Mouse (Mus musculus) inflammation-experienced regulatory T-cells, adult 6 months (primary cell): ENCODE measurements around the gene Nlrc5. TPM values are rescaled to one million over a fixed set of nuclear protein-coding genes. Genes with fewer than 3 reads are reported as not detected.
"Not testable (repeated sequence)": the region's sequence is repeated elsewhere in the genome, so short reads cannot be mapped to it uniquely, and the experiment has no call there.

ENCODE experiments used
- ATAC-seq: one replicate; pipeline ENCODE4 v1.8.0; 2017
- polyA plus RNA-seq, 3 experiments: library from polyadenylated mRNA; unstranded; fragments of 100-300 nt; shearing (Covaris generic); gene quantifications; one replicate each; pipeline ENCODE4 v1.2.1; 2017

The Nlrc5 gene
- 100 to 1,000 TPM; 122 to 208 (median 189) TPM for polyA plus RNA-seq

DNA sequence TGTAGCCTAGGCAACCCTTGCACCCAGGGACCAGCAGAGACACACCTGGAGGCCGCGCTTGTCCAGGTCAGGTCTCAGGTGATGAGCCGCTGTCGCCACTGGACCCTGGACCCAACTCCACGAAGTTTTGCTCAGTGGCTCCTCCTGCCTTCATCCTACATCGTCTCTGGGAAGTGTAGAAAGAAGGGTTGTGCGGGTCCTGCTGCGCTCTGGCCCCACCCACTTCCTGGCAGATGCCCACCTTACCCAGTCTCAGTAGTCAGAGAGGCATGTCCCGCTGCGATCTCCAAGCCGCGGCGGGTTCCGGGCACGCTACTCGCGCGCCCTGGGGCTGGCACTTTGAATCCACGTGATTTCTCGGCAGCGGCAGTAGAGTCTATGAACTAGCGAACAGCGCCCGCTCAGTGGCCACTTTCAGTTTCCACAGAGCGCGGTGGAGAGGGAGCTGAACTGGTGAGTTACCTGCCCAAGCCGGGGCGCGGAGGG lies at the start of gene Nlrc5:
TSS of gene Nlrc5 (plus strand) at position 376 of the 486 bp plus-strand sequence.
- peak; percentile 89 for ATAC-seq

DNA sequence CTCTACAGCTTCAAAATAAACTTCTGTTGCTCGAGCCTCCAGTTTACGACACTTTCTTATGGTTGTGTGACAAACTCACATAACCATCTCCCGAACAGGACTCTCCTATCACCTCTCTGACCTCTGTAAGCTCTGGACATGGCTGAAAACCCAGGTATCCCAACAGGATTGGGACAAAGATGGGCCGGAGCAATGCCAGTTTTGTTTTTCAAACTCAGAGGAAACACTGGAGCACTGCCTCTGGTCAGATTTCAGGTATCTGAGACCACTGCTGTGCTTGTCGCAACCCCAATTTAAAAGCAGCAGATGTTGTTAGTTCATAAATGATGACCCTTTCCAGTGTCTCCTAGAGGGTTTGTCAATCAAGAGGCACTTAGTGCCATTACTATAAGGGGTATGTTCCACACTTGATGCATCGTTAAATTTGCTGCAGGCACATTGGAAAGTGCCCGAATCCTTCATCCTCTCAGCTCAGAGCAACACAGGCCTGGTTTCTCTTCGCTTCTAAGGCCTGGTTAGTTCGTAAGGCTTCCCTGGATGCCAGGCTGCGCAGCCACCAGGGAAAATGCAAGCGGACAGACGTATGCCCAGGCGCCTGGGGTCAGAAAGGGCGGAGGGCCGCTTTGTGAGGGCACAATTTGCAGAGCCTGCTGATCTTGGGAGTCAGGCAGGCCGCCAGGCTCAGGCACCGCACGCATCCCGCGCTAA lies 48.5 kb upstream of the Nlrc5 start:
- ATAC-seq: peak; percentile 22

DNA sequence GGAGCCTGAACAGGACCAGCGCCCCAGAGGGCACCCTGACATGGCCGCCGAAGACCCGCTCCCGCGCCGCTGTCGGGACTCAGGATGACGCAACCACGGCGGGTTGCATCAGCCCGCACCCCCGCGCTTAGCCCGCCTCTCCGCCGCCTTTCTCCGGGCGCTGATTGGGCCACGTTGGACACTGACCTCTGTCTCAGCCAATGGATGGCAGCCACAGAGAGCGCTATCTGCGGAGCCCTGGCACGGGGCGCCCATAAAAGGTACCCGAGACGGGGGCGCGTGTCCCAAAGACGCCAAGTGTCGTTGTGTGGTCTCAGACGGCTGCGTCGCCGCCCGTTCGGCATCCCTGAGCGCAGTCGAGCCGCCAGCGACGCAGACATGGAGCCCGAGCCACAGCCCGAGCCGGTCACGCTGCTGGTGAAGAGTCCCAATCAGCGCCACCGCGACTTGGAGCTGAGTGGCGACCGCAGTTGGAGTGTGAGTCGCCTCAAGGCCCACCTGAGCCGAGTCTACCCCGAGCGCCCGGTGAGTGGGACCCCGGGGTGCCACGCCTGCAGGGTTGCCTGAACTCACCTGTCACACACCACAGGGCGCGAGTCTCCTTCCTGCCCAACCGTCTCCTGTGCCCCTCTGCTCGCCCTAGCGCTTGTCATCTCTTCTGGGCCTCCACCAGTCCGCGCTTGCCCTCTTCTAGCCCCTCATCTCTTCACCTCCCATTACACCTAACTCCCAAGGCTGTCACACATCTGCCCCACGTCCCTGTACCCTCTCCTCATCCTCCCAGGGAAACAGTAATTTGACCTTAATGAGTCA lies 47.7 kb upstream of the Nlrc5 start, which contains the start of gene Herpud1:
TSS of gene Herpud1 (plus strand) at position 225 of the 813 bp plus-strand sequence.
- peak; percentile 96 for ATAC-seq

DNA sequence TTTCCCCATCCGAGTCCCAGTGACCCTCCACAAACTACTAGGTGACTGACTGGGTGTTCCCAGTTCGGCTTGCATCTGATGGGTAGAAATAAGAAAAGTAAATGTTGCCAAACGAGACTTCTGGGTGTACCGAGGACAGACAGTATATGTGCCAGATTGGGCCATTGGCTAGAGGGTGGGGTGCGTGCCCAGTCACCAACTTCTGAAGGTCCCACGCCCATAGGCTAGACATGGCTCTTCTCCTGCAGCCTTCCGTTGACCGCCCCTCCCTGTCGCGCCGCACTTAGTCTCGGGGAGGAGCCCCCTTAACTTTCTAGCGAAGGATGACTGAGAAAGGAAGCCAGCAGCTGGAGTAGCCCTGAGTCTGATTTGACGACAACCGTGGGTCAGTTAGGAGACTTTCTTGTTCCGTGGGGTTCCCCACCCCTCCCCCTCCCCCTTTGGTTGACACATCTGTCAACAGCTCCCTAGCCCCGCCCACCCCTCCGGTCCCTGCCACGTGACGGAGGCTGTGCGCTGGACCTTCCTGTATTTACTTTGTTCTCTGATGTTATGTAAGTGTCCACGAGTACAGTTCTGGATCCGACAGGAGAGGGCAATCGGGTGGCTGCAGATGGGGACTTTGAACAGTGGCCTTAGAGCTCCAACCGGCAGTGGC lies 47.0 kb upstream of the Nlrc5 start:
- ATAC-seq: peak; percentile 0

DNA sequence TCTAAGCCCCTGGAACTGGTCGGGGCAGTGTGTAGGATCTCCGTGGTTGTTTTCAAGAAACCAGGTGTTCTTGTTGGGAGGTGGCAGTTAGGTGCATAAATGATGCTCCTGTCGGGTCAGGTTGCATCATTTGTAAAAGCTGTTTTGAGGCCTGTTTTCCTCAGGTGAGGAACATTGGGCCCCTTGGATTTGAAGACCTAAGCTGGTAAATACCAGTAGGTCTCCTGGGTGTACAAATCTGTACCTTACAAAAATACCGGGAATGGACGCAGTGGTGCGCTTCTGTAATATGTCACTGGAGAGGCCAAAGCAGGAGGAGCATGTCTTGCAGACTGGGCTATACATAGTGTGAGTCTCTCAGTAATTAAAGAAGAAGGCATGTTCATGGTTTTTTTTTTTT lies 46.4 kb upstream of the Nlrc5 start:
- no peak for ATAC-seq

DNA sequence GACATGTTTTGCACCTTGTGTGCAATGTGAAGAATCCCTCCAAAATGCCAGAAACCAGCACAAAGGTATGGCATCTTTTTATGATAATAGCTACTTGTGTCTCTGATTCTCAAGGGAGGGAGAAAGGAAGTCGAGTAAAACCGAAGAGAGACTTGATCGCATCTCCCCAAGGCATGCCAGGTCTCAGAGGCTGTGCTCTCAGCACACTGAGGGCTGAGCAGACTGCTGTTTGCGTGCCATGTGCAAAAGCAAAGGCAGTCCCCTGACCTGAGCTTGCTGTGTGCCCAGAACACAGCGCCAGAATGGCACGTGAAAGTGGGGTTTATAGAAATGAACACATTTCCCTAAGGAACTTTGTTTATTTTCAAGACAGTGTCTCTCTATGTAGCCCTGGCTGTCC lies 44.6 kb upstream of the Nlrc5 start:
- ATAC-seq: no peak

DNA sequence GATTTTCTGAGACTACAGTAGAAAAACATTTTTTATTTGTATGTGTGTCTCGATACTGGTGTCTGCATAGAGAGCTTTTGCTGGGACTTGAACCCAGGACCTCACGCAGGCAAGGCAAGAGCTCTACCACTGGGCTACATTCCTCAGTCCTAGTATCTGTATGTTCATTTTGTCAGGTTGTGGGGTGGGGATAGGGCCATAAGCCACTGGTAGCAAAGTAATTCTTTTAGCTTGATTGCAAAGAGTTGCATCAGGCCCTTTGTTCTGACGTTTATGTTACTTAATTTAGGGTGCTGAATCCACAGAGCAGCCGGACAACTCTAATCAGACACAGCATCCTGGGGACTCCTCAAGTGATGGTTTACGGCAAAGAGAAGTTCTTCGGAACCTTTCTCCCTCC lies 43.7 kb upstream of the Nlrc5 start:
- no peak for ATAC-seq

DNA sequence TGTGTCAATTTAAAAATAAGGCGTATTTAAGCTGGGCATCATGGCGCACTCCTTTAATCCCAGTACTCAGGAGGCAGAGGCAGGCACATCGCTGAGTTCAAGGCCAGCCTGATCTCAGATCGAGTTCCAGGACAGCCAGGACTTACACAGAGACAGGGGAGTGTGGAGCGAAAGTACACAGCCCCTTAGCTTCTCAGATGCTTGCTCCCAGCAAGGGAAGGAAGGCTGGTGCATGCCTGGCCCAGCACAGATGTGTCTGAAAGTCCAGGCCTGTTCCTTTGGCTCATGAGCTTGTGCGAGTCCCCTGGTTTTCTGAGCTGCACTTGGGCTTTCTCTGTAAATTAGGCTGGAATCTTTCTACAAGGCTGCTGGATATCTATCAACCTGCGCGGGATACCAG lies 43.2 kb upstream of the Nlrc5 start:
- ATAC-seq: no peak

DNA sequence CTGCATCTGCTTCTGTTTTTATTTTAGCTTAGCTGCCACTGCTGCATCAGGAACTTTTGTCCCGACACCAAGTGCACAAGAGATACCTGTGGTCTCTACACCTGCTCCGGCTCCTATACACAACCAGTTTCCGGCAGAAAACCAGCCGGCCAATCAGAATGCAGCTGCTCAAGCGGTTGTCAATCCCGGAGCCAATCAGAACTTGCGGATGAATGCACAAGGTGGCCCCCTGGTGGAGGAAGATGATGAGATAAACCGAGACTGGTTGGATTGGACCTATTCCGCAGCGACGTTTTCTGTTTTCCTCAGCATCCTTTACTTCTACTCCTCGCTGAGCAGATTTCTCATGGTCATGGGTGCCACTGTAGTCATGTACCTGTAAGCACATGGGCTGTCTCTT lies 42.0 kb upstream of the Nlrc5 start:
- ATAC-seq: peak; percentile 25

DNA sequence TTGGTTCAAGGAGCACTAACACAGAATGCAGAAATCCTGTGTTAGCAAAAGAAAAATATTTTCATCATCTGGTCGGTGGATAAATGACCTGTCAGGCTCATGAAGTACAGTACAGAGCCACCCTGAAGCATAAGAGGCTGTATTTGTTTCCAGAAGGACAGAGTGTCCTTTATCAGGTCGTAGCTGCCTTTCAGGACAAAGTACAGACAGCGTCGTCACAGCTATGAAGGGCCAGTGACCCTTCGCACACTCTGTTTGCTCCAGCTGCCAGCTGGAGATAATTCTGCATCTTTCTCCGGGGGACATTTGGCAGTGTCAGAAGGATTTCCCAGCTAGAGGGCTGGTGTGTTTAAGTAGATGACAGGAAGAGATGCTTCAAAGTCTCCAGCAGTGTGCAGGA lies 41.5 kb upstream of the Nlrc5 start:
- no peak for ATAC-seq

DNA sequence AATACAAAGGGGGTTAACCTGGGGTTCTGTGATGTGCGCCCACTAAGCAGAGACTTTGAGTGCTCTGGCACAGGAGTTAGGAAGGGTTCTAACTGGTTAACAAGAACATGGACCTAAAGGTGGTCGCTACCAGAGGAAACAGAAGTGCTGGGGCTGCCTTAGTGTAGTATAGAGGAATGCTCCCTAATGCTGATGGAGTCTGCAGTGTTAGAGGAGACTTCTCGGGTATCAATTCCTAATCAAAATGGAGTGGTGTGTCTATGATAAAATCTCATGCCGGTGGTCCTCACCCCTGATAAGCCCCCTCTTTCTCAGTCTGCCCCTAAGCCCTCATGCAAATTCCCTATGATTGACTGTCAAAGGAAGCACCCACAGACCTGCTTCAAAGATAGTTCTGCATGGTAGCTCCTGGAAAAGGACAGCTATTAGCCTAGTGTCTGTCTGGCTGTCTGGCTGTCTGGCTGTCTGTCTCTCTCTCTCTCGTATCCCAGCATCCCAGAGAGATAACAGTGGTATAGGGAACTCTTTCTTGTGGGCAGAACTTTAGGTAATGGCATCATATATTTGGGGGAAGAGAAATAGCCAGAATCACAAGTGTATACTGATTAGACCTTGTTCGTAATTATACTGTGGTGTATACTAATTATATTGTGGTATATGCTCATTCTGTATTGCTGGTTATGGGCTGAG lies 38.2 kb upstream of the Nlrc5 start:
- ATAC-seq: no peak

DNA sequence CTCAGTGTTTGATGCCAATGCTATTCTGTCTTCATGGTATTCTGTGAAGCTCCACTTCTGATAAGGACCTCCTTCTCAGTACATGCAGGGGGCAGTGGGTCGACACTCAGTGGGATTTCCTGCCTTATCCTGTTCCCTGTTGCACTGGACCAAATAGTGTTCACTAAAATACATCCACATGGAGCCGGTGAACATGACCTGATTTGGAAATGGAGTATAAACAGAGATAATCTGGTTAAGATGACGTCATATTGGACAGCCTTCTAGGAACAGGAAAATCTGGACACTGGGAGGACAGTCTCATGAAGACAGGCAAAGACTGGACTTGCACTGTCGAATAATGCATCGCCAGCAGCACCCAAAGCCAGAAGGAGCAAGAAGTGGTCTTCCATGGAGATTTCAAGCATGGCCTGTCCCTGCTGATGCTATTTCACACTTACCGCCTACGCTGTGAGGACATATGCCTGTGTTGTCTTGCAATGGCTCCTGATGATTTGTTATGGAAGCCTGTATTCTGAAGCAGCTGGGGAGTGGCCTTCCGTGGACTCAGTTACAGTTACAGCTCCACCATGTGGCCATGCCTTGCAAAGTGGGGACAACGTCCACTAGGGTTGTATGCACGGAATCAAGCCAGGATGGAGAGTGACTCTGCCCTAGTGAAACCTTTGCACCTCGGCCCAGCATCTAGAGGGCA lies 37.0 kb upstream of the Nlrc5 start:
- ATAC-seq: peak; percentile 45

DNA sequence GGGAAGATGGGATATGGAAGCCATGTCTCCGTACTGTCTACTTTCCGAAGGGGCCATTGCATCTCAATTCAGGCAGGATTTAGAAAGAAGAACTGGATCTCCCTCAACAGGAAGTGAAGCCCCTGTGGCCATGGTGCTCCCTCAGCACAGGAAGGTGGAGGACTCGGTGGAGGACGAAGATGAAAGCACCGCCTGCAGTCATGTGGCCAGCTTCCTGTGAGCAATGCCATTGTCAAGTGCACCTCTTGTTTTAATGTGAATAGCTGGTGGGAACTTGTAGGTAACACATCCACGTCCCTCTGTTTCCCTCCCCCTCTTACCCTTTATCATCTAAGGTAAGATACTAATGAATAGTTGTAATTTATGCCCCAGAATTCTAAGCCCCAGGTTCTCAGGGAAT lies 35.6 kb upstream of the Nlrc5 start:
- ATAC-seq: peak; percentile 76

DNA sequence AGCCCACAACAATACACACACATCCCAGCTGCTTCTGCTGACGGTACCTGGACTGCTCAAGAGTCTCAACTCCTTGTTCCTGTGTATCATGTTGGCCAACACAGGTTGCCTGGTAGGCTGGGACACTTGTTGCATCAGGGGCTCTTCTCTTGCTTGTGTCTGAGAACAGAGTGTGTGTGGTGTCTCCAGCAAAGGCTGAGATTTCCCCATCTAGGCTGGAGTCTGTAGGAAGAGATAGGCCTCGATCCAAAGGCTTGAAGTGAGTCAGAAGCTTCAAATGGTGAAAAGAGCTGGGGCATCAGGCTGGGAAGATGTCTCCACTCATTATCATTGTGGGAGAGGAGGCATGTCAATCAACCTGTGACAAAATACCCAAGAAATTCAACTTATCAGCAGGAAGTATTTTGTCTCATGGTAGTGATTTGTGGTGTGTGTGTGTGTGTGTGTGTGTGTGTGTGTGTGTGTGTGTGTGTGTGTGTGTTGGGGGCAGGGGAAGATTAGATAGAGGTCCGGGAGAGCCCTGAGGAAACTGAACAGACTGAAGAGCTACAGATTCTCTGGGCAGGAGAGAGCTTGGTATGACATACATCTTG lies 34.7 kb upstream of the Nlrc5 start:
- ATAC-seq: no peak

DNA sequence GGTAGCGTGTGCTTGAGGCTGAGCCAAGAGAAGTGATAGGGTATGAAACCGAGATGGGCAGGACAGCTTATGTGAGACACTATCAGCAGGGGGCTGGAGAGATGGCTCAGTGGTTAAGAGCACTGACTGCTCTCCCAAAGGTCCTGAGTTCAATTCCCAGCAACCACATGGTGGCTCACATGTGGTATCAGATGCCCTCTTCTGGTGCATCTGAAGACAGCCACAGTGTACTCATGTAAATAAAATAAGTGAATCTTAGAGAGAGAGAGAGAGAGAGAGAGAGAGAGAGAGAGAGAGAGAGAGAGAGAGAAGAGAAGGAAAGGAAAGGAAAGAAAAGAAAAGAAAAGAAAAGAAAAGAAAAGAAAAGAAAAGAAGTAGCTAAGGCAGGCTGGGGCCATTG lies 34.2 kb upstream of the Nlrc5 start:
- not testable (repeated sequence) for ATAC-seq

DNA sequence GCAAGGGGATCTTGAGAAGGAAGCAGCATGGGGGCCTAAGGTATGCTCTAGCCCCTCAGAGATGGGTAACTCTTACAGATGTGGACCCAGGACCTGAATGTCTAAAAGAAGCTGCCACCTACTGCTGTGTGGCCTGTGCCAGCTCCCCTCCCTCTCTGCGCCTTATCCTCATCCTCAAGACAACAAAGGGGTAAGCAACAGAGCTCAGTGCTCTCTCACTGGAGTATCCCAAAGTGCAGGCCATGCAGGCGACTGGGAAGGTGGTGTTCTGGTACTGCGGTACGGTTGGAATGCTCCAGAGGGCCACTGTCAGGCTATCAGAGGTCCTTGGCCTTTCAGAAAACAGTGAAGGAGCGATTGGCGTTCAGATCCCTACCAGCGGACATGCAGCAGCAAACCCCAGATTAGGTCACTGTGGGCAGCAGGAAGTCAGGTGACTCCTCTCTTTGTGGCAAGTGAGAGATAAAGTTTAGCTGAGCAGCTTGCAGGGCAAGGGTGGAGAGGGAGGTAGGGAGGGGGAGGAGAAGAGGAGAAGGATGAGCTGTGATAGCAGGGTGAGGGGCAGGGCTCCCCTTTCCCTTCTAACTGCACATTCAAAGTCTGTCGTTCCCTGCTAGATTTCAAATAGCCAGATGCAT lies 25.6 kb upstream of the Nlrc5 start:
- ATAC-seq: peak; percentile 32

DNA sequence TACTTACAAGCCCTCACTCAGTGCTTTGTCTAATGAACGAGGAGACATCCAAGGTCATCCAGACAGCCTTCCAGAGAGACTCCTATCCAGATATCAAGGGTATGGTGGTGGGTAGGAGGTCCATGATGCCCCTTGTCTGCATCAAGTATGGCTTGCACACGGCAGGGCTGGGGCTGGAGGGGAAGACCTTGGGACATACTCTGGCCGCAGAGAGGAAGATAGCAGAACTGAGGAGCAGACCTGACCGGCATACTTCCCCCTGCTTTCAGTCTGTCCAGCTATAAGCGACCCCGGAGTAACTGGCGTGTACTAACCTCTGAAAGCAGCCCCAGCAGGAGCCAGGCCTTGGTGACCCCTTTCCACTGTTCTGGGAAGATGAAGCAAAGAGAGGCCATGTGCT lies 24.6 kb upstream of the Nlrc5 start:
- ATAC-seq: no peak

DNA sequence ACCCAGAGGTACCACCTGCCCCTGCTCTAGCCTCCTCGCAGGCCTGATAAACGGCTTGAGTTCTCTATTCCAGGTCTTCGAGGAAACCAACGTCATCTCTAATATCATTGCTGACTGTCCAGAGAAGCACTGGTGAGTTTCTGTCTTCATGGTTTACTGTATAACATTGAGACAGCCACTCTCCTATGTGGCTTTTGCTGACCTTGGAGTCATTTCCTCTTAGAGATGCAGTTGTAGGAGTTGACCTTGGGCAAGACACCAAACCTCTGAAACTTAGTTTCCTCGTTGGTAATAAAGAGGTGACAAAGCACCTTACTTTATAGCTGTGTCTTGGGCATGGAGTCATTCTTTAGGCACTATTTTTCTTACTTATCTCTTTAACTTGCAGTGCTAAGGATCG lies 21.6 kb upstream of the Nlrc5 start:
- ATAC-seq: no peak

DNA sequence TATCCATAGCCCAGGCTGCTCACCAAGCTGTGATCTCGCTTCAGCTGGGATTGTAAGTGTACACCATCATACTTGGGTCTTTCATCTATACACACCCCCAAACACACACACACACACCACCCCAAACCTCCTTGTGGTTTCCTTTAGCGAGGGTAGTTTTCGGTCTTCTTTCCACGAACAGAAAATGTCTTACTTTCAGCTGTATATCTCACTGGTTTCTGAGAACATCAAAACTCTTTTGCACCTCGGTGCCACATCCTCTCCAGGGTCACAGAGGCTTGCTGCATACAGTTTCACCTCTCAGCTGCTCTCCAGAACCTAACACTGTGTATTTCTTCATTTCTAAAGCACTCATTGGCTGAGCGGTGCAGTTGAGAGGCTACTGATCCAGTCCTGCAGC lies 20.6 kb upstream of the Nlrc5 start:
- ATAC-seq: peak; percentile 88

DNA sequence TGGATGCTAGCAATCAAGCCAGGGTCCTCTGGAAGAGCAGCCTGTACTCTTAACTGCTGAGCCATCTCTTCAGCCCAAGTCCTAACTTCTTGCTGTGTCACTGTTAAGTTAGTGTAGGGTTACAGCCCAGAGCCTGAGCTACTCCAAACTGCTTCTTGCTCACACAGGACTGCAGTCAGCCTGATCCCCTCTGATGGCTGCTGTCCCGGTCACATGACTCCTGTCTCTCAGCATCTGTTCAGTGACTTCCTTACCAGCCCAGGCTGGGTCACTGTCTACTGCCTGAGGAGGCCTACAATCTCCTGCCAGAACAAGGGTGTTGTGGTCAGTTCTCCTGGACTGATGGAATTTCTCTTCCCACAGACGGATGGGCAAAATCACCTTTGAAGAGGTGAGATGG lies 18.9 kb upstream of the Nlrc5 start:
- peak; percentile 23 for ATAC-seq

DNA sequence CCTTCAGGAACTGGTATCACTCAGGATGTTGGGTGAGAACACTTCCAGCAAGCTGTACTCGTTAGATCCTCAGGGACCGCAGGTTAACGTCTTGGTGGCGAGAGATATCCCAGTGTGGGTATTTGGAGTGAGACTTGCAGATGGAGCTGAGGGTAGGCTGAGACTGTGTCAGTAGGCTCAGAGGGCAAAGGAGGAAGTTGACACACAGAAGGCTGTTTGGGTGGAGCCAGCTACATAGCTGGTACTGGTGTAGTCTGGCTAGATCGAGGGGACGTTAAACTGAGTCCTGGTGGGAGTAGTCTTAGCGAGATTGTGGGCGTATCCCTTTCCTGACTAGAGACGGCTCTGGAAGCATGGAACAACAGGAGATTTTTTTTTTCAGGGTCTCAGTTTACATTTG lies 16.1 kb upstream of the Nlrc5 start:
- ATAC-seq: no peak
